Mouse (Mus musculus) C2C12 (cell line): Measurements from ENCODE around the gene Dll1. TPM values are rescaled to one million over a fixed set of nuclear protein-coding genes. Genes with fewer than 3 reads are reported as not detected.

ENCODE experiments used
- H3K27me3 ChIP-seq: one replicate; pipeline ENCODE4 v1.6.1; 2011; ENCODE audit not compliant: control insufficient read depth, insufficient read depth, insufficient read length
- H3K36me3 ChIP-seq: one replicate; pipeline ENCODE4 v1.6.1; 2011; ENCODE audit not compliant: control insufficient read depth, insufficient read depth
- H3K4me3 ChIP-seq: one replicate; pipeline ENCODE4 v1.5.1; 2011; ENCODE audit warnings: mild to moderate bottlenecking, control low read depth; ENCODE audit not compliant: poor library complexity, insufficient read depth, severe bottlenecking
- H3K79me2 ChIP-seq: one replicate; pipeline ENCODE4 v1.6.1; 2011; ENCODE audit not compliant: control insufficient read depth, insufficient read depth
- H3K79me3 ChIP-seq: one replicate; pipeline ENCODE4 v1.6.1; 2011; ENCODE audit warnings: low read depth, control low read depth
- H3ac ChIP-seq: one replicate; pipeline ENCODE3; 2011; ENCODE audit warnings: low read depth; ENCODE audit not compliant: control insufficient read depth, insufficient read length
- CEBPB ChIP-seq: IDR thresholded peaks from one replicate; pipeline ENCODE4 v1.6.1; 2011; ENCODE audit warnings: low read depth, mild to moderate bottlenecking, control low read depth, moderate library complexity
- CTCF ChIP-seq: IDR thresholded peaks from one replicate; pipeline ENCODE4 v1.5.1; 2011; ENCODE audit not compliant: control insufficient read depth, insufficient read depth, insufficient read length
- FOSL1 ChIP-seq: IDR thresholded peaks from one replicate; pipeline ENCODE4 v1.8.0; 2011; ENCODE audit warnings: mild to moderate bottlenecking, low read length; ENCODE audit not compliant: poor library complexity, insufficient read depth, severe bottlenecking
- MAX ChIP-seq: IDR thresholded peaks from one replicate; pipeline ENCODE4 v1.6.1; 2011; ENCODE audit warnings: mild to moderate bottlenecking, control low read depth
- MYOD1 ChIP-seq: IDR thresholded peaks from one replicate; pipeline ENCODE4 v1.6.1; 2011; ENCODE audit warnings: low read depth; ENCODE audit not compliant: control insufficient read depth, insufficient read length
- MYOG ChIP-seq: IDR thresholded peaks from one replicate; pipeline ENCODE4 v1.6.1; 2011; ENCODE audit not compliant: control insufficient read depth, insufficient read length; ENCODE audit errors: extremely low read depth
- USF1 ChIP-seq: IDR thresholded peaks from one replicate; pipeline ENCODE4 v1.6.1; 2011; ENCODE audit warnings: low read depth, mild to moderate bottlenecking, control low read depth, moderate library complexity
- polyA plus RNA-seq: library from polyadenylated mRNA; unstranded; fragments of >200 nt; fragmentation: generic; extraction: Trizol; gene quantifications from one replicate; pipeline ENCODE4 v1.2.1, GENCODE M21; 2012; ENCODE audit warnings: missing spikeins

Gene Dll1
- polyA plus RNA-seq, 1 experiment: 2.2 TPM

GRCm38 (mm10) chr17:15401716-15402115, 25.0 kb upstream of the Dll1 start:
- Histone ChIP-seq H3K4me3 (no peak overlapping the region), H3K36me3 (peaks cover 49% of the 10 kb centered on the region), H3K79me3 (peaks cover 26% of the 10 kb centered on the region), H3ac (no peak overlapping the region), H3K27me3 (no peaks in the 10 kb centered on the region), H3K79me2 (peaks cover 52% of the 10 kb centered on the region)
- TF ChIP-seq CTCF (no peak), MYOG (no peak), USF1 (no peak), FOSL1 (no peak), MAX (no peak), CEBPB (no peak), MYOD1 (no peak)

- H3K4me3 ChIP-seq: peak within 1 kb of the TSS; percentile 78
- TF ChIP-seq MAX (no peak), FOSL1 (no peak), CEBPB (no peak), CTCF (no peak), MYOD1 (no peak), USF1 (no peak), MYOG (no peak)
These were observed 19.5 kb upstream of the Dll1 start, which contains the start of gene Fam120b for GRCm38 (mm10) chr17:15395997-15396675. Gene Fam120b, plus strand, starts transcription at chr17:15396202.

GRCm38 (mm10) chr17:15389356-15389755, 12.7 kb upstream of the Dll1 start:
- H3K79me2 ChIP-seq: no peaks in the 10 kb centered on the region
- no peak overlapping the region for H3K4me3 ChIP-seq
- TF ChIP-seq MYOG (no peak), FOSL1 (no peak), CTCF (no peak), MYOD1 (no peak), USF1 (no peak), MAX (no peak), CEBPB (no peak)
- no peaks in the 10 kb centered on the region for H3K36me3 ChIP-seq
- H3ac ChIP-seq: no peak overlapping the region
- no peaks in the 10 kb centered on the region for H3K79me3 ChIP-seq
- no peaks in the 10 kb centered on the region for H3K27me3 ChIP-seq

More at GRCm38 (mm10) chr17:15395997-15396675, 19.5 kb upstream of the Dll1 start, which contains the start of gene Fam120b:
- Histone ChIP-seq H3K79me2 (peaks cover 49% of the 10 kb centered on the region), H3K27me3 (no peaks in the 10 kb centered on the region), H3K36me3 (peaks cover 6% of the 10 kb centered on the region), H3K79me3 (peaks cover 28% of the 10 kb centered on the region), H3ac (peak within 1 kb of the TSS; percentile 83)

- no peak overlapping the region for H3K4me3 ChIP-seq
- no peak overlapping the region for H3ac ChIP-seq
- TF ChIP-seq CEBPB: no peak
- no peak for TF ChIP-seq CTCF
- H3K79me3 ChIP-seq: no peaks in the 10 kb centered on the region
- no peaks in the 10 kb centered on the region for H3K79me2 ChIP-seq
- no peaks in the 10 kb centered on the region for H3K36me3 ChIP-seq
- H3K27me3 ChIP-seq: no peaks in the 10 kb centered on the region
These were observed 12.2 kb upstream of the Dll1 start for GRCm38 (mm10) chr17:15388892-15389291.

GRCm38 (mm10) chr17:15383360-15383759, 6.7 kb upstream of the Dll1 start:
- H3K79me3 ChIP-seq: no peaks in the 10 kb centered on the region
- TF ChIP-seq USF1 (no peak), MYOD1 (no peak), CEBPB (no peak), MYOG (no peak), CTCF (no peak), FOSL1 (no peak), MAX (no peak)
- no peaks in the 10 kb centered on the region for H3K36me3 ChIP-seq
- no peaks in the 10 kb centered on the region for H3K79me2 ChIP-seq
- no peaks in the 10 kb centered on the region for H3K27me3 ChIP-seq
- no peak overlapping the region for H3ac ChIP-seq
- H3K4me3 ChIP-seq: no peak overlapping the region
